Mouse (Mus musculus) brain, embryonic 14.5 days (tissue): ENCODE measurements around the gene Col4a4.

Source experiments
- CTCF ChIP-seq: fragments of 200-500 bp; IDR thresholded peaks from 2 replicates; pipeline ENCODE4 v1.5.1; 2012; ENCODE audit warnings: inconsistent platforms, mild to moderate bottlenecking, moderate library complexity, borderline replicate concordance; ENCODE audit not compliant: insufficient read depth, insufficient read length; ENCODE audit errors: extremely low read depth
- POLR2A ChIP-seq: fragments of 200-500 bp; IDR thresholded peaks from 2 replicates; pipeline ENCODE4 v1.6.1; 2012; ENCODE audit warnings: mild to moderate bottlenecking, inconsistent platforms, borderline replicate concordance; ENCODE audit not compliant: poor library complexity, insufficient read depth, insufficient read length, severe bottlenecking; ENCODE audit errors: extremely low read depth

DNA sequence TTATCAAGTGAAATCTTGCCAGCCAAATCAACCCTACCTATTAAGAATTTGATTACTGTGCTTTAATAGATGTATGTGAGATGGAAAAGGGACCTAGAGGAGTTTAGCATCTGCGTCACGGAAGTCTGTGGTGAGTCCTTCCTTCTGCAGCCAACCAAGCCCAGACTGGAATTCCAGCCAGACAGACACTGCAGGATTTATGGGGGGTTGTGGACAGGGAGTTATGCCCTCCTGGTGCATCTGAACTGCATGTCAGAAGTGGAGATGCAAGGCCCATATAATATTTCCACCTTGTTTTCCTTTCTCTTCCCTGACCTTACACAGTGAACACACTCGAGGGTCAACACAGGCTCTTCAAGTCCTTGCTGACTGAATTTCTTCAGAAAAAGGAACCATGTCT, 176.1 kb downstream of the Col4a4 start:
- no peak for TF ChIP-seq CTCF
- TF ChIP-seq POLR2A = no peak
